Comparison of ENCODE assay signal across 19 mouse cellular contexts in the genomic region with DNA sequence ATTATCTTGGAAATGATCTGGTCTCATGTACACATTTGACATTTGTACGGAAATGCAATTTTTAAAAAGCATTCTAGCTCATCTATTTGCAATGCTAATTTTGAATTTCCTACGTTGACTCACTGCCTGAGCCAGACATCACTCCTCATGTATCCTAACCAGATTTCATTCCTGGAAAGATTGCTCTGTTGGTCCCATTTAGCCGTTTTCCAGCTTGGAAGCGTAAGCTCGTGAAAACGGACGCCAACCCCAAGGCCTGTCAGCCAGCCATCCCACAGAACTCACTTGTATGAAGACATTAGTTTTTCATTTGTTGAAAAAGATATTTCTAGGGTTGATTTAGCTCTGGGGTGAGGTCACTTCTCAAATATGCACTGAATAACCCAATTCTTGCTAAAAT. TPM values are rescaled to one million over a fixed set of nuclear protein-coding genes. Genes with fewer than 3 reads are reported as not detected.
A peak's percentile ranks its signal among the peaks of the same experiment; 100 is the strongest.
DNase-seq lines count a peak whose midpoint lies in the region; ATAC-seq and TF ChIP-seq lines count a peak whose summit lies in the region.
"Had no signal": no experiment of that assay in that cellular context is flagged by ENCODE, and none has a peak within 500 bp of the region (broad histone marks: within the 10 kb centered on the region; RNA-seq: fewer than 3 reads in every experiment).

No protein-coding gene starts in this region.

- no peak overlapping the region for H3K27ac ChIP-seq in forebrain, embryonic 13.5 days
- H3K27ac ChIP-seq in forebrain, embryonic 12.5 days, result no peak overlapping the region
- H3K27ac ChIP-seq in embryonic fibroblast, embryonic 13.5 days (ENCODE audit: insufficient read depth, low read length), result peak overlapping the region; percentile 24
- no peak overlapping the region for H3K27ac ChIP-seq in hindbrain, embryonic 11.5 days (ENCODE audit: low read depth, low read length)
- H3K27ac ChIP-seq: heart, embryonic 15.5 days; hindbrain, embryonic 12.5 days; midbrain, embryonic 10.5 days; stomach, postnatal 0 days had no signal

- ATAC-seq in forebrain, embryonic 13.5 days, result peak; percentile 28; the same call in 1 of the 2 replicates
- no peak for ATAC-seq in forebrain, embryonic 12.5 days (ENCODE audit: low FRiP score)
- no peak for ATAC-seq in hindbrain, embryonic 11.5 days (ENCODE audit: low FRiP score)
- ATAC-seq: intestine, postnatal 0 days had no signal

- H3K9me3 ChIP-seq in forebrain, embryonic 13.5 days (replicated peaks), result no peaks in the 10 kb centered on the region
- no peaks in the 10 kb centered on the region for H3K9me3 ChIP-seq in forebrain, embryonic 12.5 days
- no peaks in the 10 kb centered on the region for H3K9me3 ChIP-seq in hindbrain, embryonic 11.5 days (ENCODE audit: control insufficient read depth, low read length)
- H3K9me3 ChIP-seq: heart, embryonic 15.5 days; hindbrain, embryonic 12.5 days; midbrain, embryonic 10.5 days had no signal

- no peaks in the 10 kb centered on the region for H3K27me3 ChIP-seq in forebrain, embryonic 13.5 days
- H3K27me3 ChIP-seq in forebrain, embryonic 12.5 days, result 0 out of 2 replicates have a peak, but pooled peaks cover 3% of the 10 kb centered on the region
- no peaks in the 10 kb centered on the region for H3K27me3 ChIP-seq in hindbrain, embryonic 11.5 days (ENCODE audit: control insufficient read depth, insufficient read depth, low read length)
- H3K27me3 ChIP-seq: heart, embryonic 15.5 days; hindbrain, embryonic 12.5 days had no signal

- TF ChIP-seq POLR2A in embryonic fibroblast, embryonic 13.5 days (IDR thresholded peaks at IDR 0.05; ENCODE audit: low read depth, low read length), result no peak

- no peaks in the 10 kb centered on the region for H3K36me3 ChIP-seq in forebrain, embryonic 13.5 days (ENCODE audit: poor library complexity, severe bottlenecking)
- H3K36me3 ChIP-seq in forebrain, embryonic 12.5 days (replicated peaks), result no peaks in the 10 kb centered on the region
- H3K36me3 ChIP-seq in hindbrain, embryonic 11.5 days (ENCODE audit: control insufficient read depth, insufficient read depth, low read length), result no peaks in the 10 kb centered on the region
- H3K36me3 ChIP-seq: heart, embryonic 15.5 days; hindbrain, embryonic 12.5 days; midbrain, embryonic 10.5 days had no signal

- H3K4me2 ChIP-seq in forebrain, embryonic 13.5 days, result no peak overlapping the region
- no peak overlapping the region for H3K4me2 ChIP-seq in forebrain, embryonic 12.5 days
- H3K4me2 ChIP-seq in hindbrain, embryonic 11.5 days (replicated peaks; ENCODE audit: low read depth, low read length), result no peak overlapping the region
- H3K4me2 ChIP-seq: heart, embryonic 15.5 days; hindbrain, embryonic 12.5 days had no signal

- H3K9ac ChIP-seq in forebrain, embryonic 13.5 days, result no peak overlapping the region
- no peak overlapping the region for H3K9ac ChIP-seq in forebrain, embryonic 12.5 days
- H3K9ac ChIP-seq in hindbrain, embryonic 11.5 days (ENCODE audit: low read depth, low read length), result no peak overlapping the region
- H3K9ac ChIP-seq: heart, embryonic 15.5 days; hindbrain, embryonic 12.5 days had no signal

- peaks cover 11% of the 10 kb centered on the region for H3K4me1 ChIP-seq in forebrain, embryonic 13.5 days
- H3K4me1 ChIP-seq in forebrain, embryonic 12.5 days, result peaks cover 8% of the 10 kb centered on the region; the same call in 1 of the 2 replicates
- no peaks in the 10 kb centered on the region; the same call in 1 of the 2 replicates for H3K4me1 ChIP-seq in embryonic fibroblast, embryonic 13.5 days (ENCODE audit: control insufficient read depth, insufficient read depth, low read length)
- H3K4me1 ChIP-seq in hindbrain, embryonic 11.5 days (replicated peaks; ENCODE audit: control insufficient read depth, insufficient read depth, low read length), result no peaks in the 10 kb centered on the region
- H3K4me1 ChIP-seq: heart, embryonic 15.5 days had no signal

- H3K4me3 ChIP-seq in forebrain, embryonic 13.5 days, result no peak overlapping the region
- H3K4me3 ChIP-seq in forebrain, embryonic 12.5 days (replicated peaks), result no peak overlapping the region
- no peak overlapping the region for H3K4me3 ChIP-seq in embryonic fibroblast, embryonic 13.5 days (ENCODE audit: insufficient read depth, low read length)
- H3K4me3 ChIP-seq in hindbrain, embryonic 11.5 days (ENCODE audit: low read depth, low read length), result no peak overlapping the region
- H3K4me3 ChIP-seq: heart, embryonic 15.5 days; hindbrain, embryonic 12.5 days; midbrain, embryonic 10.5 days had no signal

- no peak for TF ChIP-seq CTCF in embryonic fibroblast, embryonic 13.5 days (IDR thresholded peaks at IDR 0.05; ENCODE audit: borderline replicate concordance, insufficient read depth, low read length)

- DNase-seq in heart, postnatal 14 days, result peak; percentile 3 to 30
- no peak for DNase-seq in heart, postnatal 36 days
- DNase-seq in Muller cell, postnatal 12 days (ENCODE audit: inconsistent ontology term), result peak; percentile 32
- DNase-seq in hindbrain, embryonic 11.5 days (ENCODE audit: low spot score), result no peak
- DNase-seq in left cerebral cortex, adult 11 months (ENCODE audit: low spot score), result no peak
- DNase-seq: adrenal gland, postnatal 25 days; cerebellum, adult 11-12 months; gastrocnemius, postnatal 36 days; kidney, postnatal 4 days; right cerebral cortex, postnatal 14 days had no signal

- intact Hi-C loops in heart, postnatal 14 days (cut with DNase I), result no loop called here
- intact Hi-C loops in heart, postnatal 36 days (cut with DNase I), result no loop called here

- WGBS in forebrain, embryonic 13.5 days, result 73% methylated on average over 7 of the region's 7 CpGs
- 74% methylated on average over 7 of the region's 7 CpGs for WGBS in forebrain, embryonic 12.5 days
- 83% methylated on average over 7 of the region's 7 CpGs for WGBS in hindbrain, embryonic 11.5 days

RNA-seq across cellular contexts. Expression of a gene that starts 55.5 kb away (rescaled TPM):
- polyA plus RNA-seq in forebrain, embryonic 13.5 days (2015; fragmentation: Nextera tagmentation; extraction: Ambion mirVana), result 63.1 and 68.5 TPM in 2 replicates
- polyA plus RNA-seq in forebrain, embryonic 12.5 days (2016; fragmentation: Nextera tagmentation; extraction: Ambion mirVana), result 60.4 and 65.3 TPM in 2 replicates
- total RNA-seq in heart, postnatal 14 days (2021), result 1 to 10 TPM; 1.9 to 2.4 TPM
- under 1 TPM; 0.39 to 0.54 TPM for total RNA-seq in heart, postnatal 36 days (2021)
- polyA plus RNA-seq in embryonic fibroblast, embryonic 13.5 days (2011; ENCODE audit: insufficient read length, low read depth, missing spikeins), result 11.6 and 24.1 TPM in 2 replicates
- 33.1 and 37.5 TPM in 2 replicates for polyA plus RNA-seq in hindbrain, embryonic 11.5 days (2014; fragmentation: Nextera tagmentation; extraction: Ambion mirVana)
- total RNA-seq: neutrophil, adult 5-6 weeks had no signal

Comparison
In these comparisons a context has a peak if more than half of its experiments do, and no peak if none do; other contexts are left out.
1. DNase-seq: peak in heart, postnatal 14 days (2 of 2) and Muller cell, postnatal 12 days (single experiment); none in heart, postnatal 36 days (0 of 2), hindbrain, embryonic 11.5 days (single experiment) and left cerebral cortex, adult 11 months (single experiment).